Mouse (Mus musculus): ENCODE measurements around the gene Arsb.

DNA sequence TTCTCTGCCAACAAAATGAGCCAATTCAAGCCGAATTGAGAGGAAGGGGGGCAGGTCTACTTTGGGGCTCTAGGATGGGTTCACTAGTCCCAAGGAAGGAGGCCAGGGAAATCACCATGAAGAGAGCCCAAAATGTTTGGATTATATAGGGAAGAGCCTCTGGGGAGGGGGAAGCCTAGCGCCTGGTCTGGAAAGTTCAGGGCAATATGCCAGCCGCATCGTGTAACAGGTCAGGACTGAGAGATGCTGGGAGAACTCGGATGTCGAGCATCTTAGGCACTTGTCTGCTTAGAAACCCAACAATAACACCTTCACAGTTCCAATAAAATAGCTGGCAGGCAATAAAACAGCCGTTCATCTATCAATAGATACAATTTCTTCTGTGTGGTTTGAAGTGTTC lies 216.2 kb downstream of the Arsb start:
- TF ChIP-seq POLR2A (IDR thresholded peaks at IDR 0.05; ENCODE audit: extremely low read depth, insufficient read depth, low read length) = no peak
- TF ChIP-seq CTCF (IDR thresholded peaks at IDR 0.05; ENCODE audit: extremely low read depth, insufficient read depth, low read length) = no peak
